Mouse (Mus musculus) ES-Bruce4 (cell line): ENCODE data around the gene Tnfsf18.

Experiments
- CTCF ChIP-seq: IDR thresholded peaks from one replicate; pipeline ENCODE4 v1.8.1; 2011; ENCODE audit warnings: low read depth, low read length
- EP300 ChIP-seq: IDR thresholded peaks from 2 replicates; pipeline ENCODE4 v1.6.1; 2011; ENCODE audit warnings: low read depth, low read length; ENCODE audit not compliant: insufficient read depth

- TF ChIP-seq EP300: no peak
- TF ChIP-seq CTCF: no peak
These were observed 33.7 kb downstream of the Tnfsf18 start for GRCm38 (mm10) chr1:161528173-161528572.
